Mouse (Mus musculus) forebrain, embryonic 11.5 days (tissue): ENCODE measurements around the gene Cacna1c. TPM values are rescaled to one million over a fixed set of nuclear protein-coding genes. Genes with fewer than 3 reads are reported as not detected.

Experiments used
- ATAC-seq: fragments of 200-750 bp; cut with Nextera tagmentation; replicated peaks from 2 replicates; pipeline ENCODE4 v1.8.0; 2017; ENCODE audit warnings: moderate TSS enrichment; ENCODE audit not compliant: low FRiP score
- DNase-seq: peaks from one replicate; pipeline ENCODE4 v3.0.0-alpha.2; 2017; ENCODE audit warnings: low spot score
- H3K27ac ChIP-seq: fragments of 300-500 bp; sonication (generic); 2 replicates; pipeline ENCODE4 v1.5.1; 2014; ENCODE audit warnings: low read depth, low read length
- H3K27me3 ChIP-seq: fragments of 300-500 bp; sonication (generic); 2 replicates; pipeline ENCODE4 v1.6.1; 2014; ENCODE audit warnings: mild to moderate bottlenecking, low read length, mixed read lengths; ENCODE audit not compliant: control insufficient read depth, insufficient read depth
- H3K36me3 ChIP-seq: fragments of 300-500 bp; sonication (generic); 2 replicates; pipeline ENCODE4 v1.6.1; 2014; ENCODE audit warnings: mild to moderate bottlenecking, low read length, moderate library complexity, mixed read lengths; ENCODE audit not compliant: control insufficient read depth, insufficient read depth
- H3K4me1 ChIP-seq: fragments of 300-500 bp; sonication (generic); replicated peaks from 2 replicates; pipeline ENCODE4 v1.6.1; 2014; ENCODE audit warnings: low read length, mixed read lengths; ENCODE audit not compliant: control insufficient read depth, insufficient read depth
- H3K4me2 ChIP-seq: fragments of 300-500 bp; sonication (generic); 2 replicates; pipeline ENCODE4 v1.6.1; 2014; ENCODE audit warnings: low read depth, mild to moderate bottlenecking, low read length, moderate library complexity, mixed read lengths; ENCODE audit not compliant: severe bottlenecking
- H3K4me3 ChIP-seq: fragments of 300-500 bp; sonication (generic); 2 replicates; pipeline ENCODE4 v1.5.1; 2014; ENCODE audit warnings: low read depth, low read length
- H3K9ac ChIP-seq: fragments of 300-500 bp; sonication (generic); 2 replicates; pipeline ENCODE4 v1.6.1; 2014; ENCODE audit warnings: low read length
- H3K9me3 ChIP-seq: fragments of 300-500 bp; sonication (generic); 2 replicates; pipeline ENCODE4 v1.6.1; 2016; ENCODE audit warnings: low read length, mixed read lengths; ENCODE audit not compliant: control insufficient read depth
- WGBS: fragments of 180-500 bp; shearing (Covaris S2); extraction: QIAGEN DNeasy Blood & Tissue Kit; methylation state at CpG from one replicate; pipeline ENCODE4 v1.1.7; 2014; 5-methylcytosine and 5-hydroxymethylcytosine counted together
- polyA plus RNA-seq: library from polyadenylated mRNA; unstranded; fragments of >200 nt; fragmentation: Nextera tagmentation; extraction: Ambion mirVana; gene quantifications from 2 replicates; pipeline ENCODE4 v1.2.1, GENCODE M21; 2014

The Cacna1c gene
- polyA plus RNA-seq, 1 experiment from 2014 or later = 4.8 TPM

- 72% methylated on average over 7 of the region's 7 CpGs for WGBS
- no peaks in the 10 kb centered on the region for H3K36me3 ChIP-seq
- H3K9me3 ChIP-seq = no peaks in the 10 kb centered on the region
- ATAC-seq = no peak
- DNase-seq = no peak
- no peak overlapping the region for H3K4me3 ChIP-seq
- H3K27me3 ChIP-seq = no peaks in the 10 kb centered on the region
- H3K9ac ChIP-seq = no peak overlapping the region
- no peak overlapping the region for H3K4me2 ChIP-seq
- H3K27ac ChIP-seq = no peak overlapping the region
- no peaks in the 10 kb centered on the region for H3K4me1 ChIP-seq
Observed at GRCm38 (mm10) chr6:119040961-119041360, 155.3 kb downstream of the Cacna1c start.

GRCm38 (mm10) chr6:119039815-119040214, 156.4 kb downstream of the Cacna1c start:
- 71% methylated on average over 7 of the region's 7 CpGs for WGBS
- no peaks in the 10 kb centered on the region for H3K36me3 ChIP-seq

GRCm38 (mm10) chr6:119039293-119039692, 156.9 kb downstream of the Cacna1c start:
- H3K27me3 ChIP-seq = no peaks in the 10 kb centered on the region
- no peak for ATAC-seq
- H3K4me3 ChIP-seq = no peak overlapping the region
- no peaks in the 10 kb centered on the region; the same call in 1 of the 2 replicates for H3K9me3 ChIP-seq
- 95% methylated on average over 5 of the region's 5 CpGs for WGBS
- DNase-seq = no peak
- no peaks in the 10 kb centered on the region for H3K36me3 ChIP-seq
- H3K4me2 ChIP-seq = no peak overlapping the region
- H3K4me1 ChIP-seq = no peaks in the 10 kb centered on the region
- no peak overlapping the region for H3K27ac ChIP-seq
- no peak overlapping the region for H3K9ac ChIP-seq

More at GRCm38 (mm10) chr6:119039815-119040214, 156.4 kb downstream of the Cacna1c start:
- H3K4me3 ChIP-seq = no peak overlapping the region
- H3K9me3 ChIP-seq = no peaks in the 10 kb centered on the region
- H3K27ac ChIP-seq = no peak overlapping the region
- no peaks in the 10 kb centered on the region for H3K27me3 ChIP-seq
- H3K4me2 ChIP-seq = no peak overlapping the region
- H3K4me1 ChIP-seq = no peaks in the 10 kb centered on the region
- DNase-seq (no peak), ATAC-seq (no peak)
- H3K9ac ChIP-seq = no peak overlapping the region

DNA sequence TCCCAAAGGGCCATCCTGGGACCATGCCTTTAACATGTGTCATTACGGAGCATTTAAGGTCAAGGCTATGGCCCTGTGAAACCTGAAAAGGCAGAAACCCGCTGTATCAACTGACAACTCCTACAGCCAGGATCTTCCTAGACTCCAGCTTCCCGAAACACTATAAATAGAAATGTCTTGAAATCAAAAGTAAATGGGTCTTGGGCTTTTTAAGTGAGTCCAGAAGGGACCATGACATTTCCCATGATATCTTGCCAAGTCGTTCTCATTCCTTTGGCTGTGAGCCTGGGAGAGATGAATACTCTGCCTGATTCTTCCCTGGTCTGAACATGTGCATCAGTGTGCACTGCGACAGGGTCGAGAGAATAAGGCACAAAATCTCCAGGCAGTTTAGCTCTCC, 158.4 kb downstream of the Cacna1c start:
- Histone ChIP-seq H3K27ac (no peak overlapping the region), H3K4me2 (no peak overlapping the region), H3K27me3 (no peaks in the 10 kb centered on the region), H3K4me3 (no peak overlapping the region), H3K9me3 (no peaks in the 10 kb centered on the region; the same call in 1 of the 2 replicates), H3K9ac (no peak overlapping the region), H3K36me3 (no peaks in the 10 kb centered on the region), H3K4me1 (no peaks in the 10 kb centered on the region)
- WGBS = 90% methylated on average over 6 of the region's 6 CpGs
- ATAC-seq (no peak), DNase-seq (no peak)

- Histone ChIP-seq H3K36me3 (no peaks in the 10 kb centered on the region), H3K27ac (no peak overlapping the region), H3K9ac (no peak overlapping the region), H3K9me3 (no peaks in the 10 kb centered on the region; the same call in 1 of the 2 replicates), H3K4me2 (no peak overlapping the region), H3K4me3 (no peak overlapping the region), H3K4me1 (no peaks in the 10 kb centered on the region), H3K27me3 (no peaks in the 10 kb centered on the region)
- DNase-seq = no peak
- WGBS = 83% methylated on average over 2 of the region's 2 CpGs
- no peak for ATAC-seq
Observed at GRCm38 (mm10) chr6:119037047-119037446, 159.2 kb downstream of the Cacna1c start.

DNA sequence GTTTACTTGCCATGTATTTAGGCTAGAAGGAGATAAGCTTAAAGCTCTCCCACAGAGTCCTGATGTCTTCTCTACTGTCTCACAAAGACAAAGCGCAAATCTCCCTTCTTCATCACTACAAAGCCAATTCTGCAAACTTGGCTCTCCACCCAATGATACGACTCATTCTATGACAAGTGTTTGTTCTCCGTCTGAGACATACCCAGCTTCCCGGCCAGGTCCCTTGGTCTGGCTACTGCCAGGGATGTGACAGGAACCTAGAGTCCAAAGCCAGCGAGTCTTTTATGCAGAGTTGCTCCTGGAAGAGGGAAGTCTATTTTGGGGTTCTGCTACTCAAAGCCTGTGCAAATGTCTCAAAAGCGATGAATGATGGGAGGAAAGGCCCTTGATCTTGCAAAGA, 160.9 kb downstream of the Cacna1c start:
- H3K9me3 ChIP-seq = no peaks in the 10 kb centered on the region; the same call in 1 of the 2 replicates
- WGBS = 93% methylated on average over 6 of the region's 6 CpGs
- no peak overlapping the region for H3K4me3 ChIP-seq
- DNase-seq = no peak
- no peaks in the 10 kb centered on the region for H3K36me3 ChIP-seq
- no peaks in the 10 kb centered on the region for H3K27me3 ChIP-seq
- no peak overlapping the region for H3K27ac ChIP-seq
- no peak overlapping the region for H3K4me2 ChIP-seq
- no peaks in the 10 kb centered on the region for H3K4me1 ChIP-seq
- no peak for ATAC-seq
- H3K9ac ChIP-seq = no peak overlapping the region

DNA sequence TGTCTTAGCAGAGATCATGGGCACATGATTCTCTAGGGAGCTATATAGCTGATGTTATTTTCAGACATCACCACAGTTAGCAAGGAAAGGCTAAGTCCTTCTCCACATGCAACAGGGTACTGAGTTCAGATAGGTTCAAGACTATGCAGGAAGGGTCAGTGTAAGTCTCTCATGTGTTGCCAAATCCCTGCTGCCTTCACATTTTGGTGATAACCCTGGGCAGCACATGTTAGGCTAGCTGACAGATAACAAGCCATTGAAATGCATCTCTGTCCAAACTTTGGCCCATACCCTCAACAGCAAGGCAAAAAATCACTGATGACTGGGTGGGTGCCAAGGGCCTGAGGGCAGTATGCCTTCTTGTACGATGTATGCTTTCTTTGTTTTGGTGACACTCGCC, 161.3 kb downstream of the Cacna1c start:
- DNase-seq (no peak), ATAC-seq (no peak)
- WGBS = 96% methylated on average over 2 of the region's 2 CpGs
- Histone ChIP-seq H3K36me3 (no peaks in the 10 kb centered on the region), H3K4me1 (no peaks in the 10 kb centered on the region), H3K27me3 (no peaks in the 10 kb centered on the region), H3K9ac (no peak overlapping the region), H3K4me2 (no peak overlapping the region), H3K27ac (no peak overlapping the region), H3K9me3 (no peaks in the 10 kb centered on the region; the same call in 1 of the 2 replicates), H3K4me3 (no peak overlapping the region)

GRCm38 (mm10) chr6:119027880-119028279, 168.3 kb downstream of the Cacna1c start:
- Histone ChIP-seq H3K9ac (no peak overlapping the region), H3K4me2 (no peak overlapping the region), H3K36me3 (no peaks in the 10 kb centered on the region), H3K9me3 (no peaks in the 10 kb centered on the region), H3K27ac (no peak overlapping the region), H3K27me3 (no peaks in the 10 kb centered on the region), H3K4me3 (no peak overlapping the region), H3K4me1 (no peaks in the 10 kb centered on the region)
- no peak for DNase-seq
- WGBS = 71% methylated on average over 6 of the region's 6 CpGs
- ATAC-seq = no peak

- WGBS = 68% methylated on average over 2 of the region's 2 CpGs
- no peak overlapping the region for H3K4me2 ChIP-seq
Observed at GRCm38 (mm10) chr6:119022850-119023249, 173.4 kb downstream of the Cacna1c start.

More at GRCm38 (mm10) chr6:119022850-119023249, 173.4 kb downstream of the Cacna1c start:
- no peak overlapping the region for H3K9ac ChIP-seq
- H3K4me3 ChIP-seq = no peak overlapping the region
- ATAC-seq = no peak
- H3K4me1 ChIP-seq = no peaks in the 10 kb centered on the region
- no peak overlapping the region for H3K27ac ChIP-seq
- H3K27me3 ChIP-seq = no peaks in the 10 kb centered on the region
- H3K9me3 ChIP-seq = no peaks in the 10 kb centered on the region
- no peak for DNase-seq
- H3K36me3 ChIP-seq = no peaks in the 10 kb centered on the region
